Mouse (Mus musculus) adrenal gland, adult 8-10 months (tissue): Measurements from ENCODE around the gene Tspan9. TPM values are rescaled to one million over a fixed set of nuclear protein-coding genes. Genes with fewer than 3 reads are reported as not detected.

ENCODE experiments used
- DNase-seq: peaks from one replicate; pipeline ENCODE4 v3.0.0; 2022
- total RNA-seq, 4 experiments: library from RNA; stranded (reverse); gene quantifications; 2 replicates each; pipeline ENCODE4 v1.2.4; 2022

Tspan9 gene
- total RNA-seq, 4 experiments from 2014 or later, result 47.8 to 65.5 (median 52.4) TPM

GRCm38 (mm10) chr6:128102296-128102999, 40.9 kb downstream of the Tspan9 start:
- DNase-seq, result peak; percentile 80

DNA sequence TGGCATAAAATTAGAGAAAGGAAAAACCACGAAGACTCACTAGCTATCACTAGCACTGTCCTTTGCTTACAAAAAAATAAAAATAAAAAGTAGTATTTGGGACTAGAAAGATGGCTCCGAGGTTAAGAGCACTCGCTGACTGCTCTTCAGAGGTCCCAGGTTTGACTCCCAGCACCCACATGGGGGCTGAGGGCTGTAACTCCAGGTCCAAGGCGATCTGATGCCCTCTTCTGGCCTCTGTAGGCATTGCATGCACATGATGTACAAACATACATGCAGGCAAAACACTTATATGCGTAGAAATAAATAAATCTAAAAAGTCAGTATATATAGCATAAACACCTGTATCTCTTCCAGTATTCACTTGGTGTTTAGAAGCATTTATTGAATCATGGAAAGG, 43.5 kb downstream of the Tspan9 start:
- no peak for DNase-seq

- no peak for DNase-seq
These were observed 44.2 kb downstream of the Tspan9 start for GRCm38 (mm10) chr6:128099190-128099589.

DNA sequence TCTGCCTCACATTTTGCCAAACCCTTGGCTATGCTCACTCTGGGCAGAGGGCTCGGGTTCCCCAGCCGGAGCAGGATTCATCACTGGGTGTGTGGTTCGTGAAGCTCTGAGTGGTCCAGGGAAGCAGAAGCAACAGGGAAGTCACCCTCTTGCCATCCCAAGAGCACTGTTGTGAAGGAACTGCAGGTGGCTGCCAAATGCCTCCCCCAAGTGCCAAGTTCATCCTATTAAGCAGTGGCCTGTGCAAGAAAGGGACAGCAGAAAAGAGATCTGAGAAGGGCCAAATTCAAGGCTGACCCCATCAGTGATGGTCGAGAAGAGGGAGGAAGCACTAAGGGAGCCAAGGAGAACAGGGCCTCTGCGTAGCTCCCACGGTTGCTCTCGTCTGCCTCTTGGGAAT, 46.9 kb downstream of the Tspan9 start:
- DNase-seq, result no peak

- DNase-seq, result no peak
These were observed 47.5 kb downstream of the Tspan9 start for GRCm38 (mm10) chr6:128095906-128096305.

- DNase-seq, result no peak
These were observed 48.3 kb downstream of the Tspan9 start for GRCm38 (mm10) chr6:128095131-128095530.

DNA sequence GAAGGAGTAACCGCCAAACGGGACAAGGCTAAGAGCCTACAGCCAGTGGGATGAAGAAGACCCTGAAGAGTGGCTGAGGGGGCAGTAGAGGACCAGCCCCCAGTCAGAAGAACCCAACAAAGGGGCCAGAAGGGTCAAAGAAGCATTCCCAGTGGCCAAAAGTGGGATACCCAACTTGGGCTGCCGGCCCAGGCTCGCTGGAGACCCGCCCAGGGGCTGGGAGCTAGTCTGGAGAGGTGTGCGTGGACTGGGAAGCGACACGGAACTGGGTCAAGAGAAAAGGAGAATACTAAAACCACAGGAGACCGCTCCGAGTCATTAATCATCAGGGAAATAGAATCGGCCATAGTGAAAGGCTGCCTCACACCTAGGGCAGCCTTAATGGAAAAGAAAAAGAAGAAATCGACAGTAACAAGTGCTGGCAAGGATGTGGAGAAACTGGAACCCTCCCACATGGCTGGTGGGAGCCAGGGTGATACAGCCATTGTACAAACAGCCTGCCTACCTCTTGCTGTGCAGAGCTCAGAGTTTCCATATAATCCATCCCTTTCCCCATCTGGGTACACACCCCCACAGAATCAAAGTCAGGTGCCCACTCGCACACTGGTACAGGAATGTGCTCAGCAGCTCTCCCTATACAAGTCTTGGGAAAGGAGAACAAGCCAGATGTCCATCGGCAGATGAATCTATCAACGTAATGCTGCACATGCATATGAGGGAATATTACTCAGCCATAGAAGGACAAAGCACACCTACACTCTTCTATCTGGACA, 49.4 kb downstream of the Tspan9 start:
- DNase-seq, result no peak

GRCm38 (mm10) chr6:128092621-128093020, 50.8 kb downstream of the Tspan9 start:
- peak; percentile 46 for DNase-seq

GRCm38 (mm10) chr6:128091833-128092166, 51.6 kb downstream of the Tspan9 start:
- no peak for DNase-seq

DNA sequence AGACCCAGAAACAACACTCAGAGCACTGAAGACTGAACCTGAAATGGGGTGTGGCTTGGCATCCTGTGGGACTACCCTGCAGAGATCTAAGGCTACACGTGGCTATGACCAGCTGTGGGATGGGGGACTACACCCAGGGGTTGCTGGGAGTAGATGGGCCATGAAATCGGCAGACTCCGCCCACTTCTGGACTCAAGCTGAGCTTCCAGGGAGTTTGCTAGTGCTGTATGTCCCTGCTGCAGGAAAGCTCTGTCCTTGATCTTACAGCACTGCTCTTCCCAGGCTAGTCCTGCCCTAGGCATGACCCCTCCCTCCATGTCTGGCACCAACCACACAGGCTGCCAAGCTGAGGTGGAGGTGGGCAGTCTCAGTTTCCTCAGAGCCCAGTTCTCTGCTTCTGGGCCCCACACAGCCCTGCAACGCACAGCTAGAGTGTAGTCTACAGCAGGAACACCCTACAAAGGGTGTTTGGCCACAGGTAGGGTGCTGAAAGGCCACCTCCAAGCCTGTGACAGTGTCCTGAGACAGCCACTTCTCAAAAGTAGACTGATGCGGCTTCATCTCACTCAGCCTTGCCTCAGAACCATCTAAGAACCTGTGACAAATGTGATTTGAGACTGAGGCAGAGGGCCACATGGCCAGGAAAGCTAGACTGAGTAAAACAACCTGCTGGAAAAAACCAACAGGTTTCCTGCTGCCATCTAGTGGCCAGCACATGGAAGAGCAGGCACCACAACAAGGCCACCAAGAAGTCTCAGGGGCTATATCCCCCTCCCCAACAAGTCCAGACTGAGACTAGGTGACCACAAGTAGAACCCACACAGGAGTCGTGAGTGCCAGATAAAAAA, 52.2 kb downstream of the Tspan9 start:
- DNase-seq, result no peak

DNA sequence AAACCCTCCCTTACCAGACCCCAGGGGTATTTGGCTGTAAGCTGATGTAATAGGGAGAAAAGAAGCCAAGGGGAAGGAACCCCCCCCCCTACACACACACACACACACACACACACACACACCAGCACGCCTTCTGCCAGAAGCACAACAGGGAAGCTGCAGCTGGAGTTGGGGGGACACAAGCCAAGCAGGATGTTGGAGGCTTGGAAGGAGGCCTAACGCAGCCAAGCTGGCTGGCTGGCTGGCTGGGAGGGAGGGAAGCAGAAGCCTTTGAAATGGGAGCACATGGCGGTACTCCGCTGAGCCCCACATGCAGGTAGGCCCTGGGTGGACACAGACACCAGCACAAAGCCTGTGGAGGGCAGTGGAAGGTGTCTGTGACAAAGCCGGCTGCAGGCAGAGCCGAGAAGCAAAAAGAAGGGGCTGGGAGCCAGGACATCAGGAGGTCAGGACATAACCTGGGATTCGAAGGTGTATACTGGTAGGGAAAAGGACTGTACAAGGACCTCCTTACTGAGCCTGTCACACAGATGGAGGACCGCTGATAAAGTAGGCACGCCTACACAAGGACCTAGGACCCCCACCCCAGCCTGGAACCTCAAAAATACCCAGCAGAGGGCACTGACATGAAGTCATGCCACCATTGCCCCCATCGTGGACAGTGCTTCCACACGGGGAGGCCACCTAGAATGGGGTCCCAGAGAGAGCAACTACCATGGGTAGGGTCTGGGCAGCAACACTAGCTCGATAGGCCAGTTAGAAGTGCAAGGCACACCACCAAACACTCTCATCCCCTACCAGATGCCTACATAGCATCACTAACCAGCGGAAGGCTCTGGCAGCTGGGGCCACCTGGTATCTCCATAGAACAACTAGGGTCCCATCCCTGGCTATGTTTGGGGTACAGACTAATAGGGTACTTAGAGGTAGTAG, 53.4 kb downstream of the Tspan9 start:
- no peak for DNase-seq

GRCm38 (mm10) chr6:128088746-128089523, 54.5 kb downstream of the Tspan9 start:
- DNase-seq, result no peak

DNA sequence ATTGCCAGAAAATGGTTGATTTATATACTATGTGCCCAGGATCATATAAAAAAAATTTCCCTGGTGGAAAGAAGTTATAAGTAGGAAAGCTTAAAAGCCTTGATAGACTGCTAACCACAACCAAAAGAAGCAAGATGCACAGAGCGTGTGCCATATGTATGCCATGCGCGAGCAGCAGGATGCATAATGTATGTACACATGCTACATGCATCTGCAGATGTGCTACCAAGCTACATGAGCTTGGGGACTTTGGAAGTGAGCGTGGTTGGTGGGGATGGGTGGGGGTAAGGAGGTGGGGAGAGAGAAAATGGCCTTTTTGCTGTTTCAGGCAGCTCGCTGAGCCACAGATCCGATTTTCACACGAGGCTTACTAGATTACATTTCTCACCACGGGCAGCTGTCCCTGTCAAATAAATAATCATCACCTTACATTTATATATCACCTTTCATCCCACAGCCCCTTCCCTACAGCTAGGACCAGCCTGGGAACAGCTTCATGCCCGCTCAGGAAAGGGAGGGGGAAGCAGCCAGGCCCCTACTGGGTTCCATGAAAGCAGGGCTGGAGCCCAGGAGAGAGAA, 57.8 kb downstream of the Tspan9 start:
- no peak for DNase-seq

DNA sequence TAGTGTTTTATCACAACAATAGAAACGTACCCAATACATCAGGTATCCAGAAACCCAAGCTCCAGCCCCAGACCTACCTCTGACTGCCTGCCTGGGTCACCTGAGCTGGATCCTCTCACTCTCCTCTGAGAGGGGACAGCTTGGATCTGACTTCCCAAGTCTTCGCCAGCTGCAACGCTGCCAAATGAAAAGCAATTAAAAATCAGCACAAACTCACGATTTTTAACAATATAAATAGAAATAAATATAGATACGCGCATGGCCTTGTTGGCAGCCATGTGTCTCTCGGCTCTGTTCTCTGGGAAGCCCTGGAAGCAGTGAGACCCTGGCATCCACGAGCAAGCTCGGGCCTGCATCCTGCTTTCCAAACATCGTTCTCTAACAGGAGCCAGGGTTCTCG, 60.1 kb downstream of the Tspan9 start:
- no peak for DNase-seq

DNA sequence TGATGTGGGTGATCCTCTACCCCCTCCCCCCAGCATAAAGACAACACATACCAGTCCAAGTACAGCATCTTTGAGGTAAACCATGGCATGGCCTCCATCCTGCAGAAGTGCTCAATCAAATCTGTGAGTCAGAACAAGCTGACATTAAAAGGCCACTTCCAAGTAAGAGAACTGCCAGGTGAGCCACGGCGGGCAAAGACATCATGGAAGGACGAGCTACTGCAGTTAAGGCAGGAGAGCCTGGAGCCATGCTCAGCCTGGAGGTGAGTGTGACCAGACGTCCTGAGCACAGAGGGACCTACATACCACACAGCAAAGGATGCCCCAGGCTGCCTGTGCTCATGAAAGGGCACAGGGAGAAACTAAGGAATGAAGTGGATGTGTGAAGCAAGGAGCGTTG, 61.6 kb downstream of the Tspan9 start:
- DNase-seq, result no peak

DNA sequence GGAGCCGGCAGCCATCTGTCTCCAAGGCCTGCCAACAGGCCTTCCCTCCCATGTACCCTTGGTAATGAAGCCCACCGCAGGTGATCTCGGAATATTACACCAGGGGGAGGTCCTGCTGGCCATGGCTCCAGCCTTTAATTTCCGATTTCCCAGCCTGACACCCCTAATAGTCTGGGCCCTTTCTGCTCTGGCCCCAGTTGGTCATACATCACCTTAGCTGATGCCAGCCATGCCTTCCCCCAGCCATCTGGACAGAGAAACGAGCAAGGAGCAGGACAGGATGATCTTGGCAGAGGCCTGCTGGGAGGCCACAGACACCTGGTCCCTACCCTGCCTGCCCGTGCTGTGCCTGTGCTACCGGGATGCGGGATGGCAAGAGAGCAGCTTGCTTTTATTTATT, 62.1 kb downstream of the Tspan9 start:
- no peak for DNase-seq

GRCm38 (mm10) chr6:128079576-128080224, 63.7 kb downstream of the Tspan9 start:
- DNase-seq, result no peak

DNA sequence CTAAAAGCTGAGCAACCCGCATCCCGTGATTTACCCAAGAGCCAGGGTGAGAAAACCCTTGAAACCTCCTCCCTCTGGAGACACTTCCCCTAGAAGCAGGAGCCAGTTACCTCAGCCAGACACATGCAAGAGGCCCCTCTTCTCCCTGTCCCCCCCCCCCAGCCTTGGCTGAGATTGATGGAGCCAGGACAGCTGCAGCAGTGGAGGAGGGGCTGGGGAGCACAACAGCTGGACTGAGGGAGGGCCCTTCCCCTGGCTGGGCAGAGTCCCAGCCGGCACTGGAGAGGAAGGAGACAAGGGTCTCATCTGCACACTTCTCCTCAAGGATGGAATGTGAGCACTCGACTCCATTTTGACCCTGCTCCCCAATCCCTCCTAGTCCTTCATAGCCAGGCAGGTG, 64.9 kb downstream of the Tspan9 start:
- no peak for DNase-seq

GRCm38 (mm10) chr6:128076104-128077020, 67.0 kb downstream of the Tspan9 start:
- DNase-seq, result no peak
